Mouse (Mus musculus) frontal cortex, postnatal 14 days (tissue): ENCODE data around the gene Isl2.

Experiments
- DNase-seq, 2 experiments: peaks; one replicate each; pipeline ENCODE4 v3.0.0; 2022; ENCODE audit warnings: low spot score in 2 of 2

Gene Isl2

GRCm38 (mm10) chr9:55538377-55538776, at the start of gene Isl2:
Gene Isl2 (plus strand): TSS chr9:55538672.
- no peak for DNase-seq

- no peak for DNase-seq
Measured at GRCm38 (mm10) chr9:55507922-55508321, 30.6 kb upstream of the Isl2 start.

- DNase-seq = no peak
Measured at GRCm38 (mm10) chr9:55508701-55509100, 29.8 kb upstream of the Isl2 start.

GRCm38 (mm10) chr9:55509731-55510130, 28.7 kb upstream of the Isl2 start:
- DNase-seq = no peak

- DNase-seq = no peak
Measured at GRCm38 (mm10) chr9:55510651-55511235, 27.7 kb upstream of the Isl2 start.

- no peak for DNase-seq
Measured at GRCm38 (mm10) chr9:55511521-55511993, 26.9 kb upstream of the Isl2 start.

GRCm38 (mm10) chr9:55512027-55512543, 26.4 kb upstream of the Isl2 start, which contains the start of gene Etfa:
Gene Etfa (minus strand): TSS chr9:55512243.
- DNase-seq = peak; percentile 90 to 91

GRCm38 (mm10) chr9:55525716-55526115, 12.8 kb upstream of the Isl2 start:
- no peak for DNase-seq

- DNase-seq = peak; percentile 8 to 47
Measured at GRCm38 (mm10) chr9:55535907-55536306, 2.6 kb upstream of the Isl2 start.

- no peak for DNase-seq
Measured at GRCm38 (mm10) chr9:55539006-55539405, 534 bp downstream of the Isl2 start.

- DNase-seq = no peak
Measured at GRCm38 (mm10) chr9:55539661-55540390, 1.4 kb downstream of the Isl2 start.

- DNase-seq = no peak
Measured at GRCm38 (mm10) chr9:55540391-55540770, 1.9 kb downstream of the Isl2 start.

GRCm38 (mm10) chr9:55540888-55541287, 2.4 kb downstream of the Isl2 start:
- peak; percentile 8 to 20 for DNase-seq

- peak in 1 of 2 experiments; percentile 21 for DNase-seq
Measured at GRCm38 (mm10) chr9:55541681-55542365, 3.4 kb downstream of the Isl2 start.

GRCm38 (mm10) chr9:55542366-55543325, 4.2 kb downstream of the Isl2 start:
- no peak for DNase-seq

GRCm38 (mm10) chr9:55543336-55543702, 4.8 kb downstream of the Isl2 start:
- DNase-seq = no peak

- peak; percentile 29 to 55 for DNase-seq
Measured at GRCm38 (mm10) chr9:55543703-55544401, 5.4 kb downstream of the Isl2 start.

GRCm38 (mm10) chr9:55544861-55545555, 6.5 kb downstream of the Isl2 start:
- DNase-seq = peak; percentile 17 to 35

GRCm38 (mm10) chr9:55545556-55546175, 7.2 kb downstream of the Isl2 start:
- no peak for DNase-seq
